Mouse (Mus musculus) left cerebral cortex, adult 2 months (tissue): ENCODE data around the gene Lrrc71. TPM values are rescaled to one million over a fixed set of nuclear protein-coding genes. Genes with fewer than 3 reads are reported as not detected.

Source experiments
- DNase-seq, 2 experiments: peaks; one replicate each; pipeline ENCODE4 v3.0.0; 2021 to 2022; ENCODE audit warnings: low spot score in 2 of 2, mixed read lengths in 1 of 2; ENCODE audit errors: extremely low spot score in 1 of 2
- H3K27ac ChIP-seq: fragments of 200-600 bp; 2 replicates; pipeline ENCODE4 v1.8.1; 2022
- H3K4me3 ChIP-seq: fragments of 200-600 bp; 2 replicates; pipeline ENCODE4 v1.8.1; 2022
- CTCF ChIP-seq: fragments of 200-600 bp; IDR thresholded peaks from 2 replicates; pipeline ENCODE4 v1.8.1; 2022; ENCODE audit warnings: antibody characterized with exemption, mild to moderate bottlenecking, moderate library complexity
- intact Hi-C: fragments of 180-260 bp; cut with DNase I; formaldehyde crosslinking; loops from one replicate; pipeline ENCODE4 v1.15.1; 2025
- total RNA-seq, 2 experiments: library from RNA; stranded (reverse); gene quantifications; 2 replicates each; pipeline ENCODE4 v1.2.3; 2021

Gene Lrrc71
- total RNA-seq, 2 experiments from 2014 or later, result 0.16 to 0.54 TPM

GRCm38 (mm10) chr3:87735335-87735734, 13.1 kb downstream of the Lrrc71 start:
- H3K4me3 ChIP-seq, result no peak overlapping the region

GRCm38 (mm10) chr3:87733984-87734761, 14.3 kb downstream of the Lrrc71 start:
- no peak for TF ChIP-seq CTCF
- no peak for DNase-seq
- intact Hi-C loops, result no loop called here
- Histone ChIP-seq H3K27ac (no peak overlapping the region), H3K4me3 (no peak overlapping the region)

More at GRCm38 (mm10) chr3:87735335-87735734, 13.1 kb downstream of the Lrrc71 start:
- intact Hi-C loops, result no loop called here
- H3K27ac ChIP-seq, result no peak overlapping the region
- no peak for DNase-seq
- TF ChIP-seq CTCF, result no peak

- Histone ChIP-seq H3K27ac (no peak overlapping the region), H3K4me3 (no peak overlapping the region)
- no peak for DNase-seq
- no peak for TF ChIP-seq CTCF
- intact Hi-C loops, result no loop called here
These were observed 15.3 kb downstream of the Lrrc71 start for GRCm38 (mm10) chr3:87733098-87733497.

DNA sequence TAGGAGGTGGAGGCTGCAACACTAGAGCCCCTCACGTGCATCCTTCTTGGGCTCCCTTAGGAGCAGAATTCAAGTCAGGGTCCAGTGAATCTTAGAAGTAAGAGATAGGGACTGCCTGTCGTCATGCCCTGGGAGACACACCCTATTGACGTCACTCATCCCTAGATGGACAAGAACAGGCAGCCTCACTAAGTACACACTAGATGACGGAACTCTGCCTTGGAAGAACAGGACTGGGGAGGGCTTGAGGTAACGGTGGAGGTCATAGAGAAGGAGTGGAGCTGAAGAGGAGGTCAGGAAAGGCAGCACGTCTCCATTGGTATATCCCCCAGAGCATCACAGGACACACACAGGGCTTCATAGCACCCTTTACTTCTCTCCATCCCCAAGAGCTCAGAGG, 19.7 kb downstream of the Lrrc71 start:
- no peak overlapping the region for H3K27ac ChIP-seq
- no peak for TF ChIP-seq CTCF
- intact Hi-C loops, result no loop called here
- no peak overlapping the region for H3K4me3 ChIP-seq
- no peak for DNase-seq

DNA sequence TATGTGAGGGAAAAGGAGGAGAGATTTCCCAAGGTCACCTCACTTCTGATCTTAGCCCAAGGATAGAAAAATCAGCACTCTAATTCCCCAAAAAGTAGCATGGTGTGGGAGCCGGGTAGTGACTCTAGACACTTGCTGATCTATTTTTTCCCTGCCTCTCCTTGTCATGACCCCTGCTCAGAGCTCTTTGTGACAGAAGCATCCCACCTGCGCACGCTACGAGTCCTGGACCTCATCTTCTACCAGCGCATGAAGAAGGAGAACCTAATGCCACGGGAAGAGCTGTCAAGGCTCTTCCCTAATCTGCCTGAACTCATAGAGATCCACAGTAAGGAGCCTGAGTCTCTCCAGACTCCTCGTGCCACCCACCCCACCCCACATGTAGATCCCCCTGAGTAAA, 22.2 kb downstream of the Lrrc71 start:
- intact Hi-C loops, result no loop called here
- TF ChIP-seq CTCF, result no peak
- H3K27ac ChIP-seq, result no peak overlapping the region
- DNase-seq, result no peak
- no peak overlapping the region for H3K4me3 ChIP-seq

- intact Hi-C loops, result no loop called here
- H3K27ac ChIP-seq, result no peak overlapping the region
- no peak overlapping the region for H3K4me3 ChIP-seq
- DNase-seq, result no peak
- no peak for TF ChIP-seq CTCF
These were observed 22.8 kb downstream of the Lrrc71 start for GRCm38 (mm10) chr3:87725396-87726160.

GRCm38 (mm10) chr3:87724556-87724955, 23.9 kb downstream of the Lrrc71 start:
- no peak overlapping the region for H3K27ac ChIP-seq
- intact Hi-C loops, result no loop called here
- TF ChIP-seq CTCF, result no peak
- no peak for DNase-seq
- H3K4me3 ChIP-seq, result no peak overlapping the region

GRCm38 (mm10) chr3:87718525-87718924, 29.9 kb downstream of the Lrrc71 start:
- Histone ChIP-seq H3K4me3 (no peak overlapping the region), H3K27ac (no peak overlapping the region)
- no peak for TF ChIP-seq CTCF
- DNase-seq, result no peak
- intact Hi-C loops, result no loop called here

Other genes with a start within 250 kb of the Lrrc71 start
- 10 to 100 TPM; 27.1 to 28.9 TPM for gene Etv3, start 223.2 kb downstream of the Lrrc71 start, total RNA-seq
- gene Arhgef11, start 131.1 kb downstream of the Lrrc71 start, total RNA-seq, result 10 to 100 TPM; 60.2 to 60.3 TPM
- under 1 TPM; 0.14 to 0.47 TPM for gene Ntrk1, start 46.5 kb upstream of the Lrrc71 start, total RNA-seq
- gene Insrr, start 48.3 kb upstream of the Lrrc71 start, total RNA-seq, result under 1 TPM; 0.54 to 0.72 TPM
- gene Pear1, start 75.7 kb upstream of the Lrrc71 start, total RNA-seq, result 1 to 10 TPM; 7.8 to 7.9 TPM
- not detected for gene Sh2d2a, start 98.1 kb upstream of the Lrrc71 start, total RNA-seq
- 10 to 100 TPM; 58.3 to 60.6 TPM for gene Prcc, start 137.0 kb upstream of the Lrrc71 start, total RNA-seq
- gene Hdgf, start 157.7 kb upstream of the Lrrc71 start, total RNA-seq, result 100 to 1,000 TPM; 148 to 151 TPM
- 10 to 100 TPM; 52.6 to 55.1 TPM for gene Mrpl24, start 170.9 kb upstream of the Lrrc71 start, total RNA-seq
- gene Isg20l2, start 181.7 kb upstream of the Lrrc71 start, total RNA-seq, result 10 to 100 TPM; 15.1 to 15.6 TPM
- 10 to 100 TPM; 22.9 to 24.7 TPM for gene Rrnad1, start 182.1 kb upstream of the Lrrc71 start, total RNA-seq
- gene Crabp2, start 200.0 kb upstream of the Lrrc71 start, total RNA-seq, result 1 to 10 TPM; 4.5 to 8.2 TPM
- 1 to 10 TPM; 5.7 to 6.2 TPM for gene Nes, start 222.5 kb upstream of the Lrrc71 start, total RNA-seq